Mouse (Mus musculus) megakaryocyte, adult 5-6 weeks (primary cell): ENCODE results near the gene Mfsd6. TPM values are rescaled to one million over a fixed set of nuclear protein-coding genes. Genes with fewer than 3 reads are reported as not detected.

Source experiments
- ATAC-seq: 2 replicates; pipeline ENCODE4 v1.8.0; 2016; ENCODE audit warnings: mild to moderate bottlenecking, inconsistent platforms; ENCODE audit not compliant: poor library complexity, severe bottlenecking
- total RNA-seq, 2 experiments: library from RNA; stranded (forward) in 1 of 2; stranded (reverse) in 1 of 2; fragments of 153-499, 151-499 nt in 1 of 2; fragments of 221-1000, 200-1000 nt in 1 of 2; gene quantifications; 2 replicates each; pipeline versions ENCODE4 v1.2.3 to v1.2.4; 2015 to 2017

Gene Mfsd6
- total RNA-seq, 2 experiments from 2014 or later, result 26.8 to 30.6 TPM

DNA sequence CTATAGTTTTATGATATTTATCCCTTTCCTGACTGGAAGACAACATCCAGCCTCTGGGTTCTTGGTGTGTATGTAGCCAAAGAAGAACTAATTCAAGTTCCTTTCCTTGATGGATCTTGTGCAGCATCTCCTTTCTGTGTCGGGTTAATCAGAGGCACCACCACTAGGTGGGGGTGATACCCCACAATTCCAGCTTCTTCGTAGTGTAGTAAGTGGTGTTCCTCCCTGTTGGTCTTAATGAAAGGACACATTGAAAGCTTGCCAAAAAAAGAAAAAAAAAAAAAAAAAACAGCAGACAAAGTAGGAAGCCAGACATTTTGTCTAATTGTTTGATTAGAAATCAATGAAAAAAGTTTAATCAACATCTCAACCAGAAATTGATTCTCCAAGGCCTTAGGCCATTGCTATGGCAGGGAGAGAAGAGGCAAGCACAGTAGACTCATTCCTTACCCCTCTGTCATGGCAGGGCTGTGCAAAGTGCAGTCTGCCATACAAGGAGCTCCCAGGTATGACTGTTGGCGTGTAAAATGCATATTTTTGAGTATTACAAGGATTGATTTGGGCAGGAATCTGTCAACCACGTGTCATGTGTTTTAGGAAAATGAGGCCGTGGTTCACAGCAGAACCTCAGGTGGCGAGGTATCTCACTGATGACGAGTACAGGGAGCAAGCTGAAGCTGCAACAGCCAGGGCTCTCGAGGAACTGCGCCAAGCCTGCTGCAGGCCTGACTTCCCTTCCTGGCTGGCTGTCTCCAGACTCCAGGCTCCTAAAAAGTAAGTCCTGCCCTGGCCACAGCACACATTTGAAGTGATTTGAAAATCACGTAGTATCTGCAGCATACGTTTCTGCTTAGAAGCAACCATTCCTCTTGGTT lies 78.9 kb downstream of the Mfsd6 start:
- peak; percentile 79 for ATAC-seq

GRCm38 (mm10) chr1:52640736-52641135 lies 86.5 kb downstream of the Mfsd6 start:
- ATAC-seq, result no peak

DNA sequence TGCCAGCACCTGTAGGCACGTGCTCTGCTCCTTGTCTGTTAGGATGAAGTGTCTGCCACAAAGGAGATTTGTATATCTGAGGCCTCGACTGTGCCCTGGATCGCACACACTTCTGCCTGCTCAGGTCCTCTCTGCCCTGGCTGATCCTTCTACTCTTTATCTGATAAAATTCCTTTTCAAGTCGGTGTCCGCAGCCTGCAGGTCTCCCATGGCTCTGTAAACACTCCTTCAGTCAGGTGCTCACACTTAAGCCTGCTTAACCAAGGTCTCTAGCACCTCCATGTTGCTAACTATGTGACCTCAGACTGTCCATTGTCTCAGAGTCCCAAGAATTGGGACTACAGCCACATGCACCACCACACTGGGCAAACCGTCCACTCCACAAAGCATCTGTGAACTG lies 87.0 kb downstream of the Mfsd6 start:
- ATAC-seq, result no peak

DNA sequence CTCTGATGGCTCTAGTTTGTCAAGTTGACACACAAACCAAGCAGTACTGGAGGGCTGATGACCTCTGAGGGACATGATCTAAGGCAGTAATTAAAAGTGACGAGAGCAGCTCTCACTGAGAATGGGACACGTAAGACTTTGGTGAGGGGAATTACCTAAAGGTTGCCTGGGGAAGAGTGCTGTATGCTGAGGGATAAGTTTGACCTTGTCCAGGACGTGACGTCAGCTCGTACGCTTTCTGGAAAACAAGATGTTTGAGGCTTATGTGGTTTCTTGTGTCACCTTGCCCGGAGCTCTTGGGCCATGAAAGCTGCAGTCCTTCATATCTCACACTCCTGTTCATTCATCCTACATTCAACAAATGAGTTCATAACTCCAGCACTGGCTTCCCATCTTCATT lies 88.2 kb downstream of the Mfsd6 start:
- peak; percentile 60 for ATAC-seq

- no peak for ATAC-seq
Measured at GRCm38 (mm10) chr1:52638101-52638500, 89.2 kb downstream of the Mfsd6 start.

DNA sequence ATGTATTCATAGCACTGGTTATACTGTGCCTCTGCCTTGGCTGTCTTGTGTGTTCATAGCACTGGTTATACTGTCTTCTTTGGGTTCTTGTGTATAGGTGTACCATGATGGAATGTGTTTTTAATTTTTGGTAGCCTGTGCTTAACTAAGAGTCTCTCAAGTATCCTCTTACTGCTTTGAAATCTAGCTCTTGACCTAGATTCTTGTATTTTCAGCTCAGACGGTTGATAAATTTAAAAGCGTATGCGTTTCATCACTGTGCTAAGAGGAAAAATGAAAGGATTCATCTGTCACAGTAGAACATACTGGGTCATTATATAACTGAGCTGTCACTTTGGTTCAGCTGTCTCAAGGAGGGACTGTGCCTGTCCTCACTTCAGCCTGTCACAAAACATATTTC lies 91.3 kb downstream of the Mfsd6 start:
- ATAC-seq, result no peak

- no peak for ATAC-seq
Measured at GRCm38 (mm10) chr1:52634251-52634650, 93.0 kb downstream of the Mfsd6 start.

- no peak for ATAC-seq
Measured at GRCm38 (mm10) chr1:52631570-52631969, 95.7 kb downstream of the Mfsd6 start.

DNA sequence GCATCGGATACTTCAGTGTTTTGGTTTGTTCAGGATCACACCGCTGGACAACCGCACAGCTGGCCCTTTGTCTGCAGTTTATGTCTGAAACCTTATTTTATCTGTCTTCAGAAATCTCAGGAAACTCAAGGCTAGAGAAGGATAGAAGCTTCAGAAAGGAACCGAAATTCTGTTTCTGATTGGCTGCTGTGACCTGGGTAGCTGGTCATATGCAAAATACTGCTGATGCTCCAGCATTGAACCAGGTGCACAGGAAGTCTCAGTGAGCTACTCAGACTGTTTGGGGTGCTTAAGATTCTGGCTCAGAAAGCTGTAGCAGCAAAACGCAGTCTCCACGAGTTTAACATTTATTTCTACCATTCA lies 96.3 kb downstream of the Mfsd6 start:
- ATAC-seq, result peak; percentile 68

DNA sequence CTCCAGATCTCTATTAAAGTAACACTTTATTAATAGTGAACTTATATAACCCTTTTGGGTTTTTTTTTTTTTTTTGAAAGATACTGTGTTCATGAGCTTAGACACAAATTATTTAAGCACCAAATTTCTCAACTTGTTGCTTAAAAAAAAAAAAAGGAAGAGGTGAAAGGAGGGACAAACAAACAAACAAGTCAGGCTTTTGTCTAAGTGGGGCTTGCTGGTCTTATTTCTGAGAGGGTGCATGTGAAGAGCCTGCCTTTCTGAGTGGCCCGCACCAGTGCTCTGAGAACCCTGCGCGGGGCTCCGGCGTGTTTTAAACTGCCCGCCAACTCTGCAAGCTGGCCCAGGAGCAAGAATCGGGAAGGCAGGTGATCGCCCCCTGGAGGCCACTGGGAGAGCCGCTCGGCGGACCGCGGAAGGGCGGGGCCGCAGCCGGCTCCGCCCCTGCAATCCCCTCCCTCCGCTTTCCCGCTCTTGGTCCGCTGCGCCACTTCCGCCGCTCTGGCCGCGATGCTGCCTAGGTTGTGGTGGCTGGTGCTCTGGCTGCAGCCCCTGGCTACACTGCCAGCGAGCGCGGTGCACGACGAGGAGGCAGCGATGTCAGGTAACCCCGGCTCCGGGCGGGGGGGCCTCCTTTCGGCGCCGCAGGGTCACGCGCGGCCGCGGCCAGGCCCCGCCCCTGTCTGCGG lies 96.9 kb downstream of the Mfsd6 start, which contains the start of gene Nemp2:
Gene Nemp2, plus strand, starts transcription at position 456 of the 689 bp plus-strand sequence.
- peak; percentile 99 for ATAC-seq

DNA sequence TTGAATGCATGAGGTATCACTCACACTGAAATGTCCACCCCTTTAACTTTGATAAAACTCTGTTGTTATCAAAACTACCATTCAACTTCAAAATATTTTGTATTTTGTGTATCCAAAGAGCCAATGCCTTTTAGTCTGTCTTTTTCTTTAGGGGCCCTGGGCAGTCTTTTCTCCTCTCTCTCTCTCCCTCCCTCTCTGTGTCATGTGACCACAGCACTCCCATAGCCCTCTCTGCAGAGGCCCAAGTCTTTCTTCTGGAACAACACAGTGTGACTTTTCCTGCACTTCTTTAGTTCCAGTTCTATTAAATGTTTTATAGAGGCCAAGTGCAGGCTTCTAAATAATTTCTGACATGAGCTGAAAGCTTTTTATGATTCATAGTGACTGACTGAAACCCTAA lies 106.8 kb downstream of the Mfsd6 start:
- ATAC-seq, result no peak

DNA sequence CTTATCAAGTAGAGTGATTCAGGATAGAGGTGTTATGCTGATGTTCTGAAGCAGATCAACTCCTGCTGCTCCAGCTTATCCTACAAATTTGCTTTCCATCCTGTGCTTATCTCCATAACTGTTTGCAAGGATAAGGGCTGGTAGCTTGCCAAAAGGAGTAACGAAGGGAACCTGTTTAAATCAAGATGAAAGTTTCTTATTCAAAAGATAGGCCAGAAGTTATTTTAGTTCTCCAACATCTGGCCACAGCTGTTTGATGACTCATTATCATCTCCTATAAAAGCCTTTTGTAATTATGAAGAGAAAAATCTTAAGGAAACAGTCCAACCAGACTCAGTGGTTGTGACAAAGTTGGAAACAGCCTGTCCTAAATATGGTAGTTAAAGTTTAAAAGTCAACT lies 109.0 kb downstream of the Mfsd6 start:
- no peak for ATAC-seq

- no peak for ATAC-seq
Measured at GRCm38 (mm10) chr1:52608486-52608885, 118.8 kb downstream of the Mfsd6 start.

- no peak for ATAC-seq
Measured at GRCm38 (mm10) chr1:52607700-52608099, 119.6 kb downstream of the Mfsd6 start.

Other genes starting within 250 kb of the Mfsd6 start
- 72.0 and 80.2 TPM in 2 replicates for gene Nab1, start 226.8 kb downstream of the Mfsd6 start, total RNA-seq (2015)
- 63.0 and 65.6 TPM in 2 replicates for gene Nab1, start 226.8 kb downstream of the Mfsd6 start, total RNA-seq (2017)
- 18.1 and 19.6 TPM in 2 replicates for gene Nemp2, start 96.8 kb downstream of the Mfsd6 start, total RNA-seq (2015)
- gene Nemp2, start 96.8 kb downstream of the Mfsd6 start, total RNA-seq (2017), result 19.4 and 20.3 TPM in 2 replicates
- gene Inpp1, start 90.2 kb upstream of the Mfsd6 start, total RNA-seq (2015), result 6.6 and 12.5 TPM in 2 replicates
- 10.1 and 13.4 TPM in 2 replicates for gene Inpp1, start 90.2 kb upstream of the Mfsd6 start, total RNA-seq (2017)
- gene Hibch, start 117.5 kb upstream of the Mfsd6 start, total RNA-seq (2015), result 21.7 and 22.8 TPM in 2 replicates
- gene Hibch, start 117.5 kb upstream of the Mfsd6 start, total RNA-seq (2017), result 61.8 and 87.1 TPM in 2 replicates